Comparison of ENCODE assay signal across 8 mouse cellular contexts in the genomic region with DNA sequence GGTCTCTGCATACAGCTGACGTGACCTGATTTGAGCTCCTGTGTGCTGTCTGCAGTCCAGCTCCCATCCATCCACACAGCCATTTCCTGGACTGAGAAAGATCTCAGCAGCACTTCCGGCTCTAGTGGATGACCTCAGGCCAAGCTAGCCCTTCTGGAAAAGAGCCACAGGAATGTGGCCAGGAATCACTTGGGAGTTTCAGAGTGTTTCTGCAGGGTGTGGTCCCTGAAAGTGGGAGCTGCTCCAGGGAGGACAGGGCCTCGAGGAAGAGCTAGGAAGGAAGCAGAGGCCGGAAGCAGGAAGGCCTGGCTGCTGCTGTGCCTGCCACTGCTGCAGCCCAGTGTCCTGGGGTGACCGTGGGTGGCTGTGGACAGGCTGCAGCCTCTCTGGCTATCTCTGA.
DNase-seq lines count a peak whose midpoint lies in the region; ATAC-seq and TF ChIP-seq lines count a peak whose summit lies in the region.

No protein-coding gene starts in this region.

- H3K79me3 ChIP-seq in C2C12 (ENCODE audit: low read depth): peaks cover 24% of the 10 kb centered on the region

- no peak overlapping the region for H3K9ac ChIP-seq in liver, embryonic 13.5 days

- 30% methylated on average over 5 of the region's 5 CpGs for WGBS in liver, embryonic 13.5 days (ENCODE audit: insufficient replicate concordance)

- ATAC-seq in liver, embryonic 13.5 days (ENCODE audit: low read depth): peak; percentile 54

- H3K4me1 ChIP-seq in liver, embryonic 13.5 days (replicated peaks): no peaks in the 10 kb centered on the region

- peak overlapping the region; percentile 52 for H3ac ChIP-seq in C2C12 (ENCODE audit: control insufficient read depth, insufficient read length, low read depth)

- H3K27ac ChIP-seq in liver, embryonic 13.5 days: no peak overlapping the region

- H3K27me3 ChIP-seq in C2C12 (ENCODE audit: control insufficient read depth, insufficient read depth, insufficient read length): no peaks in the 10 kb centered on the region
- H3K27me3 ChIP-seq in liver, embryonic 13.5 days: no peaks in the 10 kb centered on the region

- intact Hi-C loops in heart, postnatal 10 days (cut with DNase I): loop anchor here (2.0 to 5.0 kb wide), 2 partner anchors 65 to 133 kb away; no protein-coding TSS in a partner anchor

- TF ChIP-seq CTCF in C2C12 (IDR thresholded peaks at IDR 0.05; ENCODE audit: control insufficient read depth, insufficient read depth, insufficient read length): no peak

- no peak overlapping the region for H3K4me2 ChIP-seq in liver, embryonic 13.5 days

- H3K36me3 ChIP-seq in C2C12 (ENCODE audit: control insufficient read depth, insufficient read depth): peaks cover 7% of the 10 kb centered on the region
- H3K36me3 ChIP-seq in liver, embryonic 13.5 days: no peaks in the 10 kb centered on the region

- no peaks in the 10 kb centered on the region for H3K9me3 ChIP-seq in liver, embryonic 13.5 days (replicated peaks)

- DNase-seq in adrenal gland, postnatal 36 days: peak; percentile 72 to 76
- peak; percentile 92 to 94 for DNase-seq in heart, postnatal 10 days
- no peak for DNase-seq in liver, embryonic 13.5 days
- DNase-seq in urinary bladder, postnatal 10 days (ENCODE audit: low spot score): peak; percentile 26
- no peak for DNase-seq in thymus, adult 18-20 months
- DNase-seq in cerebellum, adult 18-20 months: no peak
- DNase-seq in layer of hippocampus, postnatal 36 days: no peak

- H3K4me3 ChIP-seq in C2C12 (ENCODE audit: insufficient read depth, poor library complexity, severe bottlenecking): peak overlapping the region; percentile 31
- no peak overlapping the region for H3K4me3 ChIP-seq in liver, embryonic 13.5 days (replicated peaks)

- peaks cover 44% of the 10 kb centered on the region for H3K79me2 ChIP-seq in C2C12 (ENCODE audit: control insufficient read depth, insufficient read depth)

TF ChIP-seq in C2C12, 6 proteins besides CTCF, POLR2A, EP300 and RAD21:
- no peak for TF ChIP-seq MYOD1 (IDR thresholded peaks at IDR 0.05; ENCODE audit: control insufficient read depth, insufficient read length, low read depth)
- TF ChIP-seq MAX (IDR thresholded peaks at IDR 0.05): peak; percentile 77

Comparison
In these comparisons a context has a peak if more than half of its experiments do, and no peak if none do; other contexts are left out.
1. DNase-seq: peak in adrenal gland, postnatal 36 days (2 of 2), heart, postnatal 10 days (2 of 2) and urinary bladder, postnatal 10 days (single experiment); none in liver, embryonic 13.5 days (single experiment), thymus, adult 18-20 months (0 of 2), cerebellum, adult 18-20 months (0 of 2) and layer of hippocampus, postnatal 36 days (0 of 2).